Mouse (Mus musculus): Measurements from ENCODE around the gene Gimap3.

Gimap3 gene

DNA sequence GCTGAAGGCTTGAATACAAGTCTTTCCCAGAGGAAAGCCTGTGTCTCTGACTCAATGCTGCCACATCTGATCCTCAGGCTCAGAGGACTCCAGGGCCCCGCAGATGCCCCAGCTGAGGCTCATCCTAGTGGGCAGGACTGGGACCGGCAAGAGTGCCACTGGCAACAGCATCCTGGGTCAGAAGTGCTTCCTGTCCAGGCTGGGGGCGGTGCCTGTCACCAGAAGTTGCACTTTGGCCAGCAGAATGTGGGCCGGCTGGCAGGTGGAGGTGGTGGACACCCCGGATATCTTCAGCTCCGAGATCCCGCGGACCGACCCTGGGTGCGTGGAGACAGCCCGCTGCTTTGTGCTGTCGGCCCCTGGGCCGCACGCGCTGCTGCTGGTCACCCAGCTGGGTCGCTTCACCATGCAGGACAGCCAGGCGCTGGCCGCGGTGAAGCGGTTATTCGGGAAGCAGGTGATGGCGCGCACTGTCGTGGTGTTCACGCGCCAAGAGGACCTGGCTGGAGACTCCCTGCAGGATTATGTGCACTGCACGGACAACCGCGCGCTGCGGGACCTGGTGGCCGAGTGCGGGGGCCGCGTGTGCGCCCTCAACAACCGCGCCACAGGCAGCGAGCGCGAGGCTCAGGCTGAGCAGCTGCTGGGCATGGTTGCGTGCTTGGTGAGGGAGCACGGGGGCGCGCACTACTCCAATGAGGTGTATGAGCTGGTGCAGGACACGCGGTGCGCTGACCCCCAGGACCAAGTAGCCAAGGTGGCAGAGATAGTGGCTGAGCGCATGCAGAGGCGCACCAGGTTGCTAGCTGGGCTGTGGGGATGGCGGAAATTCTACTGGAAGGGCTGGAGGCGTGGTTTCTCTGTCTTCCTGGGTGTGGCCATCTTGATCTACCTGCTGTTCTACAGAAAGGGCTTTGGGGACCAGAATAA lies 28.0 kb downstream of the Gimap3 start:
- DNase-seq (ENCODE audit: extremely low read depth, low read depth) = no peak

DNA sequence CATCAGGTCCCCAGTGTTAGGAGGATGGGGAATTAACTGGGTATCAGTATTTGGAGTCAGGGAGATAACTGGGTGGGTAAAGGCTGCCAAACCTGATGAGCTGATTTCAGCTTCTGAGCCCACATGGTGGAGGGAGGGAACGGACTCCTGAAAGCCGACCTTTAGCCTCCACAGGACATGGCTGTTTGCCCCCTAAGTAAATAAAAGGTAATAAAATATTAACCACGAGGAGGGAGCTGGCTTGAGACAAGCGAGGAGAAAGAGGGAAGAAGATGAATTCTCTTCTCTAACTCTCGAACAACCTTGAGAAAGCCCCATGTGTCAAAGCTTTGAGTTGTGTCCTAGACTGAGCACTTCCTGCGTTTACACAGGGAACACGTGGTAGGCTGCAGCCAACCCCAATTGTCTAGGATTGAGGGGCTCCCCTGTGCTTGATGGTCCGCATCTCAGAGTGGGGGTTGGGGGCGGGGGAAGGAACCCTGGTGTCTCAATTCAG lies 28.9 kb downstream of the Gimap3 start:
- no peak for DNase-seq (ENCODE audit: extremely low read depth, low read depth)

GRCm38 (mm10) chr6:48741273-48741672 lies 29.4 kb downstream of the Gimap3 start:
- DNase-seq (ENCODE audit: extremely low read depth, low read depth) = no peak

DNA sequence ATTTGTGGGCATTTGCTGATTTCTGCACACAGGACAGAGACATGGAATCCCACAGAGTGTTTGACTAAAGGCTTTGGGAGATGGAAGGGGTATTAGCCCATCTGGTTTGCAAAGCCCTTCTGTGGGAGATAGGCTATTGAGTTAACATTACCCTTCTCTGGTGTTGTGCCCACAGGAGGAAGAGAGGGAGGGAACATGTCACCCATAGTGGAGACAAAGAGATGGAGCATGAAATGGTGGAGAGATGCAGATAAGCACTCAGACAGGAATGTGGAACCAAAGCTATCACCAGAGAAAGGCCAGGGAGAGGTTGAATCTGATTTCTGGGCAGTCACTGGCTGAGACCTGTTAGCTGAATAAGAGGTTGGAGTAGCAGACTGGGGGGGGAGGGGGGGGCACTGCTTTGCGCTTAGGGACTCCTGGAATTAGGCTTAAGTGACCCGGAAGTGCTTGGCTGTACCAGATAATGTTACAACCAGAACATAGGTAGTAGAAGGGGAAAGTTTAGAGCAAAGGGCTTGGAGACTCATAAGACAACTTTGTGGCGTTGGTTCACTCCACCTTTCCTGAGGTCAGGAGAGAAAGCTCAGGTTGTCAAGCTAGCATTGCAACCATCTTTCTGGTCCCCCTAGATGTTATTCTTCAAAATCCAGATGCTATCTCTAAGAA lies 30.0 kb downstream of the Gimap3 start:
- no peak for DNase-seq (ENCODE audit: extremely low read depth, low read depth)

GRCm38 (mm10) chr6:48739780-48740055 lies 30.9 kb downstream of the Gimap3 start:
- no peak for DNase-seq (ENCODE audit: extremely low read depth, low read depth)

GRCm38 (mm10) chr6:48738961-48739779 lies 31.5 kb downstream of the Gimap3 start, which contains the start of gene Gimap1:
Gimap1 (plus strand) TSS chr6:48739054.
- DNase-seq (ENCODE audit: extremely low read depth, low read depth) = no peak

GRCm38 (mm10) chr6:48737688-48738087 lies 33.0 kb downstream of the Gimap3 start:
- DNase-seq (ENCODE audit: extremely low read depth, low read depth) = no peak

DNA sequence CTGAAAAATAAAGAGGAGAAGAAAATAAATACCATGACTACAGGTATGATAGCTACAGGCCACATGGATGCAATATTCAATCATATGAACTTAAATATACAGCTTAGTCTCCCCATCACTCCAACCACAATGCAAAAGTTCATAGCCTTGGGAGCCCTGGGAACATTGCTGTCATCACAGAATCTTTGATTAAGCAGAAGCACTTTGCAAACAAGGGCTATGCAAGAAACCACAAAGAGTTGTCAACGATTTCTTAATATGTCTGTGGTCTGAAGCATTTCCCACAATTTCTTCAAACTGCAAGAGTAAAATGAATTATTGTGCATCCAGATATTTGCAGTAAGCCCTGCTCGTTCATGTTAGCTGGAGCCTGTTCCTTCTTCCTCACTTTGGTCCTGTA lies 33.6 kb downstream of the Gimap3 start:
- no peak for DNase-seq (ENCODE audit: extremely low read depth, low read depth)

DNA sequence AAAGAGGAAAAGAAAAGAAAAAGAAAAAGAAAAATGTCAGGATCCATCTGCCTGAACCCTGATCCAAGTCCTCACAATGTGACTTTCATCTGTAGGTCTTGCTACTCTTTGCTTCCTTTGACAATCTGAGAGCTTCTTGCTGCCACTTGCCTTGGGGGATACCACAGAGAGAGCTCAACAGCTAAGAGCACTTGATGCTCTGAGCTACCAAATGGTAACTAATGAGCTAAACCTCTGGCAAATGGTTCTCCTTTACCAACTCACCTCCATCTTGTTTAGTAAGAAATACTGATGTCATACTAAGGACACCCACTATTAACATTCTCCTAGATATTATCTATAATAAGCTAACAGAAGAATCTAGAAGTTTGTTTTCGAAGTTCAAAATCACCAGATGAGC lies 37.0 kb downstream of the Gimap3 start:
- no peak for DNase-seq (ENCODE audit: extremely low read depth, low read depth)

DNA sequence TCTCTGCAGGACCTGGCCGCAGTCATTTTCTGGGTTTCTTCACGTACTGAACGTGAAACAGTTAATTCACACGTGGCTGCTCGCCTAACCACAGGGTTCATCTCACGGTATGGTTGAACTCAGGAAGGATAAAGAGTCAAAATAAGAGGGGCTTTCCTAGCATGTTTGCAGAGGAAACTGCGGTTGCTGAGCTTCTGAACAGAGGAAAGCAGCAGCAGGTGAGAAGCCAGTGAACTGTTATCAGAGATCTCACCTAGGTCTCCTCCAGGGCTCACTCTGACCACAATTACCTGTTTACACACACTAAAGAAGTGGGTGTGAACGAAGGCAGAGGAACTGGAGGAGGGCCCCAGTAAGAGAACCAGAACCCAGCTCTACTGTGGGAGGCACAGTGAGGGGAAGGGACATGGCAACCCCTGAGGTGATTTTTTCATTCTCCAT lies 37.8 kb downstream of the Gimap3 start:
- DNase-seq (ENCODE audit: extremely low read depth, low read depth) = no peak

GRCm38 (mm10) chr6:48727761-48728160 lies 42.9 kb downstream of the Gimap3 start:
- no peak for DNase-seq (ENCODE audit: extremely low read depth, low read depth)

- DNase-seq (ENCODE audit: extremely low read depth, low read depth) = no peak
Observed at GRCm38 (mm10) chr6:48725476-48725875, 45.2 kb downstream of the Gimap3 start.

- DNase-seq (ENCODE audit: extremely low read depth, low read depth) = no peak
Observed at GRCm38 (mm10) chr6:48723468-48723867, 47.2 kb downstream of the Gimap3 start.

DNA sequence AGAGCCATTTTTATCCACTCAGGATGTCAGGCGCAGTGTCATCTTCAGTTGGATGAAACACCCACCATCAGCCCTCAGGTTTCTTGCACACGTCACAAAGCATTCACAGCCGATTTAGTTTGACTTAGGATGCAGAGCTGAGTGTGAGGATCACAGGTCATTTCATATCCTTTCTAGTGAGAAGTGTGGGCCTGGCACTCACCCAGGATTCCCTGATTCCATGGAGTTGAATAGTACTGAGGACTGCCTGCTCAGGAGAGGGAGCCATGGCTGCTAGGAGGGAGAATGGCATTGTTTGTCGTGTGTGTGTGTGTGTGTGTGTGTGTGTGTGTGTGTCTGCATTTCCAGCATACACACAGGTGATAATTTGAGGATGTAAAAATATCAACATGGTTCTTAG lies 50.3 kb downstream of the Gimap3 start:
- DNase-seq (ENCODE audit: extremely low read depth, low read depth) = no peak

DNA sequence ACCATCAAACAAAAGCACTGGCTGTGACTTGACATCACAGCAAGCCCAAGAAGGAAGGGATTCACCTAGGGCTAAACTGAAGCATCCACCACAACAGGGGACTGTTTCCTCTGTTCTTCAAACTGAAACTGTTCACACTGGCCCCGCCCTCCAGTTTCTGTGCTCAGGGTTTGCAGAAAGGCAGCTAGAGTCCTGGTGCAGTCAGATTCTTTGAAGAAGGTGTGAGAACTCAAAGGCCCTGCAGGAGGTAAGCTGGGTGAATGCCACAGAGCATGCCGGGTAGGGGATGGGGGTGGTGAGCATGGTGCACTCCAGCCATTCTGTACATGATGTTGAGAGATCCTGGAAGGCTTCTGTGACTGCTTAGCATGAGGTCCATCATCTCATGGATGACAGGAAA lies 52.2 kb downstream of the Gimap3 start, which contains the start of the genes Gm28053 and Gimap7:
Gene Gm28053 (plus strand): TSS at position 153 of the 400 bp plus-strand sequence.
Gene Gimap7 (plus strand): TSS at position 167 of the 400 bp plus-strand sequence.
- DNase-seq (ENCODE audit: extremely low read depth, low read depth) = no peak
